Mouse (Mus musculus) intestine, embryonic 16.5 days (tissue): ENCODE measurements around the gene Scn8a. TPM values are rescaled to one million over a fixed set of nuclear protein-coding genes. Genes with fewer than 3 reads are reported as not detected.

Experiments used
- ATAC-seq: fragments of 200-750 bp; cut with Nextera tagmentation; 2 replicates; pipeline ENCODE4 v1.8.0; 2017; ENCODE audit warnings: moderate TSS enrichment, moderate library complexity
- H3K27ac ChIP-seq: fragments of 300-500 bp; sonication (generic); 2 replicates; pipeline ENCODE4 v1.5.1; 2014; ENCODE audit warnings: mild to moderate bottlenecking, low read length
- H3K27me3 ChIP-seq: fragments of 300-500 bp; sonication (generic); replicated peaks from 2 replicates; pipeline ENCODE4 v1.6.1; 2014; ENCODE audit warnings: low read length, control low read depth, mixed read lengths; ENCODE audit not compliant: control insufficient read depth, insufficient read depth
- H3K36me3 ChIP-seq: fragments of 300-500 bp; sonication (generic); 2 replicates; pipeline ENCODE4 v1.6.1; 2014; ENCODE audit warnings: low read length, control low read depth; ENCODE audit not compliant: control insufficient read depth, insufficient read depth
- H3K4me1 ChIP-seq: fragments of 300-500 bp; sonication (generic); 2 replicates; pipeline ENCODE4 v1.6.1; 2014; ENCODE audit warnings: low read length, control low read depth, mixed read lengths; ENCODE audit not compliant: control insufficient read depth, insufficient read depth
- H3K4me2 ChIP-seq: fragments of 300-500 bp; sonication (generic); 2 replicates; pipeline ENCODE4 v1.6.1; 2014; ENCODE audit warnings: low read depth, low read length, control low read depth
- H3K4me3 ChIP-seq: fragments of 300-500 bp; sonication (generic); 2 replicates; pipeline ENCODE4 v1.5.1; 2014; ENCODE audit warnings: mild to moderate bottlenecking, low read length
- H3K9ac ChIP-seq: fragments of 300-500 bp; sonication (generic); 2 replicates; pipeline ENCODE4 v1.6.1; 2014; ENCODE audit warnings: low read depth, low read length
- H3K9me3 ChIP-seq: fragments of 300-500 bp; sonication (generic); 2 replicates; pipeline ENCODE4 v1.6.1; 2016; ENCODE audit warnings: low read length, control low read depth; ENCODE audit not compliant: control insufficient read depth
- WGBS: fragments of 180-500 bp; shearing (Covaris S2); extraction: QIAGEN DNeasy Blood & Tissue Kit; methylation state at CpG from one replicate; pipeline ENCODE4 v1.1.7; 2014; 5-methylcytosine and 5-hydroxymethylcytosine counted together
- polyA plus RNA-seq: library from polyadenylated mRNA; unstranded; fragments of >200 nt; fragmentation: Nextera tagmentation; extraction: Ambion mirVana; gene quantifications from 2 replicates; pipeline ENCODE4 v1.2.1, GENCODE M21; 2015

Gene Scn8a
- polyA plus RNA-seq, 1 experiment from 2014 or later = 0.95 TPM

DNA sequence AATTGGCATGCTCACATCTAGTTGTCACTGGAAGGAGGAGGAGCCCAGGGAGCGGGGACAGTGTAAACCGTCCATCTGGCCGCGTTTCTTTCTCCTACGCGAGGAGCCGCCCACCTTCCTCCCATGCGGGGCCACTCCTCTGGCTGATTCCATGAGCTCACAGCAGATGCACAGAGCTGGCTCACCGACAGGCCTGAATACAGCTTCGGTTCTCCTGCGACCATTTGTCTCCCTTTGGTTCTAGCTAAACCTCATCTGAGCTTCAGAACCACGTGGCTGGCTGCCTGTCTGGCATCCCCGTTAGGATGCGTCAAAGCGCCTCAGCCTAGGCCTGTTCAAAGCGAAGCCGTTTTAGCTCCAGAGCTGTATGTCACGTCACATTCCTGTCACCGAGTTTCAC, 53.8 kb downstream of the Scn8a start:
- H3K27ac ChIP-seq = no peak overlapping the region
- no peak overlapping the region for H3K4me3 ChIP-seq
- H3K36me3 ChIP-seq = no peaks in the 10 kb centered on the region
- H3K4me1 ChIP-seq = peaks cover 10% of the 10 kb centered on the region
- peak; percentile 58; the same call in 1 of the 2 replicates for ATAC-seq
- H3K9ac ChIP-seq = peak overlapping the region; percentile 48; the same call in 1 of the 2 replicates
- no peaks in the 10 kb centered on the region for H3K27me3 ChIP-seq
- 22% methylated on average over 19 of the region's 19 CpGs for WGBS
- H3K9me3 ChIP-seq = no peaks in the 10 kb centered on the region
- H3K4me2 ChIP-seq = peak overlapping the region; percentile 26; the same call in 1 of the 2 replicates

GRCm38 (mm10) chr15:100924941-100925340, 55.3 kb downstream of the Scn8a start:
- no peak for ATAC-seq
- H3K4me2 ChIP-seq = no peak overlapping the region

DNA sequence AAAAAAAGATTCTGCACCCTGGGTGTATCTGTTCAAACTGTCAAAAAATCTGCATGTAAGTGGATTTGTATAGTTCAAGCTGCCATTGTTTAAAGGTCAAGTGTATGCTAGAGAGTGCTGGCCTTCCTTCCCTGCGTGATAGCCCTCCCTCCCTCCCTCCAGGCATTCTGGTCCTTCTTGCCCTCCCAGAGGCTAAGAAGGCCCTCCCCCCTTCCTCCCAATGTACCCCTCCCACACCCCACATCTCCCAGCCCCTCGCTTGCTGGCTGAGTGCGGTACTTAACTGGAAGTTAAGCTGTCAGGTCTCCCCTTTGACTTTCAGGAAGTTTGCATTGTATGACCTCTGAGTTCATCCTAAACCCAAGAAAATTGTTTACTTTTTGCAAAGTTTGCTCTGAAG, 60.8 kb downstream of the Scn8a start:
- H3K4me3 ChIP-seq = no peak overlapping the region
- no peak overlapping the region for H3K9ac ChIP-seq
- H3K27me3 ChIP-seq = no peaks in the 10 kb centered on the region
- H3K36me3 ChIP-seq = no peaks in the 10 kb centered on the region
- no peak for ATAC-seq
- no peaks in the 10 kb centered on the region for H3K4me1 ChIP-seq
- H3K4me2 ChIP-seq = no peak overlapping the region
- no peaks in the 10 kb centered on the region for H3K9me3 ChIP-seq
- no peak overlapping the region for H3K27ac ChIP-seq
- 30% methylated on average over 3 of the region's 3 CpGs for WGBS

More at GRCm38 (mm10) chr15:100924941-100925340, 55.3 kb downstream of the Scn8a start:
- WGBS = 72% methylated on average over 10 of the region's 10 CpGs
- no peak overlapping the region for H3K9ac ChIP-seq
- no peaks in the 10 kb centered on the region for H3K9me3 ChIP-seq
- H3K4me1 ChIP-seq = peaks cover 10% of the 10 kb centered on the region
- no peak overlapping the region for H3K27ac ChIP-seq
- H3K4me3 ChIP-seq = no peak overlapping the region
- H3K36me3 ChIP-seq = no peaks in the 10 kb centered on the region
- no peaks in the 10 kb centered on the region for H3K27me3 ChIP-seq

DNA sequence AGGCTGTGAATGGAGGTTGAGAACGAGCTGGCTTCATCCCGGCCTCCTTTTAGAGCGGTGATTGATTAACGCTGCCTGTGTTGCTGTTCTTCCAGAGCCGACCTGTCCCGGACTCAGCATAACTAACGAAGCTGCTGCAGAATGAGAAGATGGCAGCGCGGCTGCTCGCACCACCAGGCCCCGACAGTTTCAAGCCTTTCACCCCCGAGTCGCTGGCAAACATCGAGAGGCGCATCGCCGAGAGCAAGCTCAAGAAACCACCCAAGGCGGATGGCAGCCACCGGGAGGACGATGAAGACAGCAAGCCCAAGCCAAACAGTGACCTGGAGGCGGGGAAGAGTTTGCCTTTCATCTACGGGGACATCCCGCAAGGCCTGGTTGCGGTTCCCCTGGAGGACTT, 66.5 kb downstream of the Scn8a start:
- whole genome bisulfite sequencing = 44% methylated on average over 24 of the region's 24 CpGs
- Histone ChIP-seq H3K36me3 (no peaks in the 10 kb centered on the region), H3K4me1 (peaks cover 5% of the 10 kb centered on the region; the same call in 1 of the 2 replicates), H3K4me2 (peak overlapping the region; percentile 46), H3K27me3 (no peaks in the 10 kb centered on the region), H3K4me3 (no peak overlapping the region), H3K27ac (no peak overlapping the region), H3K9ac (peak overlapping the region; percentile 44; the same call in 1 of the 2 replicates), H3K9me3 (no peaks in the 10 kb centered on the region)
- no peak for ATAC-seq

DNA sequence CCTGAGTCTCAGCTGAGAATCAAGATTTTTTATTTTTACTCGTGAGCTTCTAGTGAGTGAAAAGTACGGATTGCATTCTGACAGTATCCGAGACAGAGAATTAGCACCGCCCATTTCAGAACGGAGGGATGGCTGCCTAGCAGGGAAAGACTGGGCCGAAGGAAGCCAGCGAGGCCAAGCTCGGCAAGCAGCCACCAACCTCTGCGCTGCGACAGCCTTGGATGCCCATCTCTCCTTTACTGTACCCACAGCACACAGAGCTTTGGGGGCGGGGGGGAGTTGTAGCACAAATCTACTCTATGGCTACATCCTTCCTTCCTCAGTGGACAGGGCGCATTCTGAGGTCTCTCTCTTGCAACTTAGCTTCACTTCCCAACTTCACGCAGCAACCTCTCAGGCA, 78.7 kb downstream of the Scn8a start:
- ATAC-seq = no peak
- Histone ChIP-seq H3K9me3 (no peaks in the 10 kb centered on the region), H3K36me3 (no peaks in the 10 kb centered on the region), H3K27me3 (no peaks in the 10 kb centered on the region), H3K4me1 (no peaks in the 10 kb centered on the region), H3K9ac (no peak overlapping the region), H3K4me3 (no peak overlapping the region), H3K4me2 (no peak overlapping the region), H3K27ac (no peak overlapping the region)
- 83% methylated on average over 13 of the region's 13 CpGs for WGBS

GRCm38 (mm10) chr15:100949169-100949568, 79.5 kb downstream of the Scn8a start:
- no peak for ATAC-seq
- no peak overlapping the region for H3K4me2 ChIP-seq
- H3K4me3 ChIP-seq = no peak overlapping the region
- no peaks in the 10 kb centered on the region for H3K4me1 ChIP-seq
- H3K27ac ChIP-seq = no peak overlapping the region
- H3K27me3 ChIP-seq = no peaks in the 10 kb centered on the region
- no peaks in the 10 kb centered on the region for H3K9me3 ChIP-seq
- H3K9ac ChIP-seq = no peak overlapping the region
- no peaks in the 10 kb centered on the region for H3K36me3 ChIP-seq
- 85% methylated on average over 4 of the region's 4 CpGs for WGBS

- no peaks in the 10 kb centered on the region for H3K9me3 ChIP-seq
- no peak overlapping the region for H3K27ac ChIP-seq
- H3K27me3 ChIP-seq = no peaks in the 10 kb centered on the region
- H3K4me1 ChIP-seq = no peaks in the 10 kb centered on the region
- H3K4me2 ChIP-seq = no peak overlapping the region
- H3K9ac ChIP-seq = no peak overlapping the region
- 79% methylated on average over 10 of the region's 10 CpGs for WGBS
- H3K36me3 ChIP-seq = no peaks in the 10 kb centered on the region
- no peak for ATAC-seq
- no peak overlapping the region for H3K4me3 ChIP-seq
Observed at GRCm38 (mm10) chr15:100951491-100951890, 81.8 kb downstream of the Scn8a start.

- Histone ChIP-seq H3K4me3 (no peak overlapping the region), H3K4me2 (no peak overlapping the region), H3K4me1 (no peaks in the 10 kb centered on the region), H3K9ac (no peak overlapping the region), H3K27ac (no peak overlapping the region), H3K36me3 (no peaks in the 10 kb centered on the region), H3K9me3 (no peaks in the 10 kb centered on the region), H3K27me3 (no peaks in the 10 kb centered on the region)
- ATAC-seq = no peak
- WGBS = 74% methylated on average over 2 of the region's 2 CpGs
Observed at GRCm38 (mm10) chr15:100952292-100952691, 82.6 kb downstream of the Scn8a start.

GRCm38 (mm10) chr15:100952854-100953253, 83.2 kb downstream of the Scn8a start:
- ATAC-seq = no peak
- Histone ChIP-seq H3K27me3 (no peaks in the 10 kb centered on the region), H3K27ac (no peak overlapping the region), H3K36me3 (no peaks in the 10 kb centered on the region), H3K4me2 (no peak overlapping the region), H3K4me3 (no peak overlapping the region), H3K4me1 (no peaks in the 10 kb centered on the region), H3K9ac (no peak overlapping the region), H3K9me3 (no peaks in the 10 kb centered on the region)
- WGBS = 38% methylated on average over 8 of the region's 8 CpGs

- no peak for ATAC-seq
Observed at GRCm38 (mm10) chr15:100953955-100954354, 84.3 kb downstream of the Scn8a start.

More at GRCm38 (mm10) chr15:100953955-100954354, 84.3 kb downstream of the Scn8a start:
- no peaks in the 10 kb centered on the region for H3K27me3 ChIP-seq
- no peaks in the 10 kb centered on the region for H3K9me3 ChIP-seq
- H3K9ac ChIP-seq = no peak overlapping the region
- H3K4me2 ChIP-seq = no peak overlapping the region
- no peak overlapping the region for H3K4me3 ChIP-seq
- WGBS = 72% methylated on average over 7 of the region's 7 CpGs
- no peaks in the 10 kb centered on the region for H3K36me3 ChIP-seq
- H3K27ac ChIP-seq = no peak overlapping the region
- no peaks in the 10 kb centered on the region for H3K4me1 ChIP-seq
